Comparison of ENCODE assay signal across 16 mouse cellular contexts in the genomic region with DNA sequence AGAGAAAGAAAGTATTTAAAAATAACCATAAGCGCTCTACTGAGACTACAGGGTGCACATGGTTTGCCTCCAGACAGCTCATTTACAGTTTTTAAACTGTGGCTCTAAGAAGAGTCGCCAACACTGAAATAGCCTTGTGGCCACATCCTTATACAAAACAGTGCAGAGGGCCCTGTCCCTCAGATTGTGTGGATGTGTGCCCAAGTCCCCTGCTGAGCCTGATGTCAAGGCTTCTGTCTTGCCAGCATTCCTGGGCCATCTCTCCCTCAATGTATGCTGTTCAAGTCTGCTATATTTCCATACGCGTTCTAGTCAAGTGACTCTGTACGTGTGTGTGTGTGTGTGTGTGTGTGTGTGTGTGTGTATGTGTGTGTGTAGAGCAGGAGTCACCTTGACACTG.
DNase-seq lines count a peak whose midpoint lies in the region; ATAC-seq lines count a peak whose summit lies in the region.
"Had no signal": no experiment of that assay in that cellular context is flagged by ENCODE, and none has a peak within 500 bp of the region (broad histone marks: within the 10 kb centered on the region; RNA-seq: fewer than 3 reads in every experiment).

No protein-coding gene starts in this region.

- no peak for DNase-seq in frontal cortex, postnatal 14 days (ENCODE audit: low spot score in 2 of 2)
- DNase-seq in cerebellum, adult 18-20 months, result peak; percentile 66 to 68
- peak; percentile 73 for DNase-seq in cerebellum, adult 9-11 months
- DNase-seq in cerebellum, postnatal 36 days, result peak; percentile 73 to 74
- DNase-seq in right cerebral cortex, postnatal 36 days (ENCODE audit: low spot score in 2 of 2), result no peak
- DNase-seq in adrenal gland, adult 2 months, result no peak
- DNase-seq: adrenal gland, postnatal 25 days; gastrocnemius, postnatal 14 days; heart, adult 2 months; heart, postnatal 14 days; kidney, adult 18-20 months had no signal

- peak; percentile 38; the same call in 1 of the 2 replicates for ATAC-seq in frontal cortex, adult (ENCODE audit: low TSS enrichment)
- ATAC-seq: activated CD4-positive, CD25-positive, alpha-beta regulatory T cell, adult 4 months; forebrain, embryonic 14.5 days; intestine, embryonic 15.5 days; Patski had no signal

Comparison
In these comparisons a context has a peak if more than half of its experiments do, and no peak if none do; other contexts are left out.
1. DNase-seq: peak in cerebellum, adult 18-20 months (2 of 2), cerebellum, adult 9-11 months (single experiment) and cerebellum, postnatal 36 days (2 of 2); none in frontal cortex, postnatal 14 days (0 of 2), right cerebral cortex, postnatal 36 days (0 of 2) and adrenal gland, adult 2 months (single experiment).